Mouse (Mus musculus): ENCODE data around the gene Scd4. TPM values are rescaled to one million over a fixed set of nuclear protein-coding genes. Genes with fewer than 3 reads are reported as not detected.
"Not testable (repeated sequence)": the region's sequence is repeated elsewhere in the genome, so short reads cannot be mapped to it uniquely, and the experiment has no call there.

The Scd4 gene
- polyA plus RNA-seq, 1 experiment from 2014 or later, result not detected

DNA sequence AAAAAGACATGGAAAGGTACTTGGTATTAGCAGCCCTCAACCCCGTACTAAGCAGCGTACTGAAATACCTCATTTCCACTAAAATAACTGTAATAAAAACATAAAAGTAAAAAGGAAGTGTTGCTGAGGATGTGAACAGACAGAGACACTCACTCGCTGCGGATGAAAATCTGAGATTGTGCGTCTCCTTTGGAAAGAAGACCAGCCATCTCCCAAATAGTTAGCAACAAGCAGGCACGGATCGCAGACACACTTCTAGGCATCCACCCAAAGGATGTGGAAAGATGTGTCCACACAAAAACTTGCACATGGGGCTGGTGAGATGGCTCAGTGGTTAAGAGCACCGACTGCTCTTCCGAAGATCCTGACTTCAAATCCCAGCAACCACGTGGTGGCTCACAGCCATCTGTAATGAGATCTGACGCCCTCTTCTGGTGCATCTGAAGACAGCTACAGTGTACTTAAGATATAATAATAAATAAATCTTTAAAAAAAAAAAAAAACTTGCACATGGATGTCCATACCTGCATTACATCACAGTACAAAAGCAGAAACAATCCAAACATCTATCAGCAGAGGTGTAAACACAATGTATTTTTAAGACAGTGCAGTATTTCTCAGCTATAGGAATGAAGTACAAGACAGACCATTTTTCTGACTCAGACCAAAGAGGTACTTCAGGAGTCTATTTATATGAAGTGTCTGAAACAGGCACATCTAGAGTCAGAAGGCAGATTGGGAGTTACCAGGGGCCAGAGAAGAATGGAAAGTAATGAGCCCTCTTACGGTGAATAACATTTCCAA, 23.3 kb upstream of the Scd4 start:
- peaks cover 10% of the 10 kb centered on the region for H3K36me3 ChIP-seq (ENCODE audit: control insufficient read depth, insufficient read depth, low read length)
- no peak overlapping the region for H3K4me2 ChIP-seq (ENCODE audit: low read depth, severe bottlenecking)
- DNase-seq (ENCODE audit: low spot score) (no peak), ATAC-seq (ENCODE audit: insufficient number of reproducible peaks, low FRiP score, low TSS enrichment, low read depth) (no peak)
- WGBS, result 83% methylated on average over 12 of the region's 12 CpGs
- H3K4me1 ChIP-seq (ENCODE audit: control insufficient read depth, insufficient read depth, low read length), result 0 out of 2 replicates have a peak, but pooled peaks cover 4% of the 10 kb centered on the region
- no peak overlapping the region for H3K9ac ChIP-seq (ENCODE audit: low read length)
- no peak overlapping the region for H3K4me3 ChIP-seq (ENCODE audit: low read depth, low read length)
- H3K9me3 ChIP-seq (ENCODE audit: control insufficient read depth, low read length), result no peaks in the 10 kb centered on the region
- H3K27ac ChIP-seq (replicated peaks; ENCODE audit: low read depth, low read length), result no peak overlapping the region
- H3K27me3 ChIP-seq (ENCODE audit: control insufficient read depth, insufficient read depth, low read length), result no peaks in the 10 kb centered on the region

DNA sequence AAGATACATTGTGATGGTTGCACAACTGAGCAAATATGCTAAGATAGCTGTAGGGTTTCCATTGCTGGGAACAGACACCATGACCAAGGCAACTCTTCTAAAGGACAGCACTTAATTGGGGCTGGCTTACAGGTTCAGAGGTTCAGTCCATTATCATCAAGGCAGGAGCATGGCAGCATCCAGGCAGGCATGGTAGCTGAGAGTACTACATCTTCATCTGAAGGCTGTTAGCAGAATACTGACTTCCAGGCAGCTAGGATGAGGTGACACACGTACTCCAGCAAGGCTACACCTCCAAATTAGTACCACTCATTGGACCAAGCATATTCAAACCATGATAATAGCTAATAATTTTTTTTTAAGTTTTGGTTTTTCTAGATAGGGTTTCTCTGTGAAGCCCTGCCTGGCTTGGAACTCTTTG, 22.7 kb upstream of the Scd4 start:
- not testable (repeated sequence) for H3K27ac ChIP-seq (replicated peaks; ENCODE audit: low read depth, low read length); H3K9ac ChIP-seq (ENCODE audit: low read length); ATAC-seq (ENCODE audit: insufficient number of reproducible peaks, low FRiP score, low TSS enrichment, low read depth); H3K4me3 ChIP-seq (ENCODE audit: low read depth, low read length); H3K4me2 ChIP-seq (ENCODE audit: low read depth, severe bottlenecking); H3K27me3 ChIP-seq (ENCODE audit: control insufficient read depth, insufficient read depth, low read length); H3K9me3 ChIP-seq (ENCODE audit: control insufficient read depth, low read length); DNase-seq (ENCODE audit: low spot score); H3K36me3 ChIP-seq (ENCODE audit: control insufficient read depth, insufficient read depth, low read length); H3K4me1 ChIP-seq (ENCODE audit: control insufficient read depth, insufficient read depth, low read length)
- 84% methylated on average over 1 of the region's 1 CpGs for WGBS

DNA sequence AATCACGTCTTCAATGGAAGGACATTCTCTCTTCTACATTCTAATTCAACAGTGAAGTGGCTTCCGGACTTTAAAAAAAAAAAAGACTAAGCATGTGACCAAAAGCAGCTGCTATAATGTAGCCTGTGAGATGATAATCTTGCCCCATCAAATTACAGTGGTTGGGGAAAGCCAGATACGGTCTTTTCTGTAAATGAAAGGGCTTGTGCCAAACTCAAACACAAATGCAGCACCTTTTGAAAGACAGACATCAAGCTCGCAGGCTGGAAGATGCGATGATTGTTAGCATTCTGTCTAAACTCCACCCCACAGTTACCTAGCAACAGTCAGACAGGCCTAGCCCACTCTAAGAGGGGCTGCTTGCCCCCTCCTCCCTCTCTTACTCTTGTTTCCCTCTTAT, 22.1 kb upstream of the Scd4 start:
- Histone ChIP-seq H3K36me3 (ENCODE audit: control insufficient read depth, insufficient read depth, low read length) (peaks cover under 1% of the 10 kb centered on the region; the same call in 1 of the 2 replicates), H3K4me2 (ENCODE audit: low read depth, severe bottlenecking) (no peak overlapping the region), H3K9me3 (ENCODE audit: control insufficient read depth, low read length) (no peaks in the 10 kb centered on the region), H3K9ac (ENCODE audit: low read length) (no peak overlapping the region), H3K4me1 (ENCODE audit: control insufficient read depth, insufficient read depth, low read length) (peaks cover 7% of the 10 kb centered on the region), H3K4me3 (ENCODE audit: low read depth, low read length) (no peak overlapping the region), H3K27ac (replicated peaks; ENCODE audit: low read depth, low read length) (no peak overlapping the region), H3K27me3 (ENCODE audit: control insufficient read depth, insufficient read depth, low read length) (no peaks in the 10 kb centered on the region)
- 64% methylated on average over 5 of the region's 5 CpGs for WGBS
- ATAC-seq (ENCODE audit: insufficient number of reproducible peaks, low FRiP score, low TSS enrichment, low read depth) (no peak), DNase-seq (ENCODE audit: low spot score) (no peak)

DNA sequence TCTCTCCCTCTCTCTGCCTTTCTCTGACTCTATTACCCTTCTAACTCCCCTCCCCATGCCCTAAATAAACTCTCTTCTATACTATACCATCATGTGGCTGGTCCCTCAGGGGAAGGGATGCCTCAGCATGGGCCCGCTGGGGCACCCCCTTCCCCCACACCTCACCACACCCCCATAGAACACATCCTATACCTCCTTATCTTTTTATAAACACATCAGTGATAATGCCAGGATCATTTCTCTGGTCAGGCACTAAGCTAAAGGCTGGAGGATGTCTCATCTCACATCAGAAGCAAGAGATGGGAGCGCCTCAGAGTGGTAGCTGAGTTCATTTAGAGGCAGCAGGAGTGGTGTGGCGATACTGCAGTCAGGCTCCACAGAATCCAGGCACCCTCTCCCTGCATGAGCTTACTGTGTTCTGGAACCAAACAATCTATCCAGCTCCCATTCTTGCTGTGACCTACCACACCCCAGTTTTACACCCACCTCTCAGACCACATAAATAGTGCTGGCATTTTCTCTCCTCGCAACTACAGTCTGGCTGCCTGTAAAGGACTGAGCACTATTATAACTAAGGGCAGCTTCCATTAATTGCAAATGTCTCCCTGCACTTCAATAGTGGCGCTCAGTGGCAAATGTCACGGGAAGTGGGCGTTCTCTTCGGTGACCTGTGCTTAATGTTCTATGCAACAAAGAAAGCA, 21.4 kb upstream of the Scd4 start:
- no peak for ATAC-seq (ENCODE audit: insufficient number of reproducible peaks, low FRiP score, low TSS enrichment, low read depth)
- no peak overlapping the region for H3K9ac ChIP-seq (ENCODE audit: low read length)
- WGBS, result 79% methylated on average over 8 of the region's 8 CpGs

DNA sequence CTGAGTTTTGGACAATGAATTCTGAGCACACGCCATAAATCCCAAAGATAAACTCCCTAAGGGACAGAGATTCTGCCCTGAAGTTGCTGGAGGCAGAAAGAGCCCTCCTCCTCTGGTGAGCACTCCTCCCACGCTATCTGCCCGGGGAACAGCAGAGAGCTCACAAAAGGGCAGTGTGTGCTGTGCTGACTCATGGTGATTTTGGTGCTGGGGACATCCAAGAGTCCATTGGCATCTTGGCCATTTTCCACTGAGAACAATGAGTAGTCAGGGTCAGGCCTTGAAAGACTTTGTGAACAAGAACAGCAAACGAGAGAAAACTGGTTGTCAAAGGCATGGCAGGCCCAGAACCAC, 20.9 kb upstream of the Scd4 start:
- Histone ChIP-seq H3K9ac (ENCODE audit: low read length) (no peak overlapping the region), H3K9me3 (ENCODE audit: control insufficient read depth, low read length) (no peaks in the 10 kb centered on the region), H3K4me2 (ENCODE audit: low read depth, severe bottlenecking) (no peak overlapping the region), H3K4me1 (ENCODE audit: control insufficient read depth, insufficient read depth, low read length) (peaks cover 10% of the 10 kb centered on the region), H3K27me3 (ENCODE audit: control insufficient read depth, insufficient read depth, low read length) (no peaks in the 10 kb centered on the region), H3K36me3 (ENCODE audit: control insufficient read depth, insufficient read depth, low read length) (no peaks in the 10 kb centered on the region), H3K27ac (replicated peaks; ENCODE audit: low read depth, low read length) (0 out of 2 replicates have a peak overlapping the region, but pooled peaks have one; percentile 45), H3K4me3 (ENCODE audit: low read depth, low read length) (no peak overlapping the region)
- 63% methylated on average over 4 of the region's 4 CpGs for WGBS
- ATAC-seq (ENCODE audit: insufficient number of reproducible peaks, low FRiP score, low TSS enrichment, low read depth), result no peak
- no peak for DNase-seq (ENCODE audit: low spot score)

More for the DNA sequence above, 21.4 kb upstream of the Scd4 start:
- Histone ChIP-seq H3K4me1 (ENCODE audit: control insufficient read depth, insufficient read depth, low read length) (peaks cover 7% of the 10 kb centered on the region), H3K4me3 (ENCODE audit: low read depth, low read length) (no peak overlapping the region), H3K27ac (replicated peaks; ENCODE audit: low read depth, low read length) (0 out of 2 replicates have a peak overlapping the region, but pooled peaks have one; percentile 45), H3K9me3 (ENCODE audit: control insufficient read depth, low read length) (no peaks in the 10 kb centered on the region), H3K27me3 (ENCODE audit: control insufficient read depth, insufficient read depth, low read length) (no peaks in the 10 kb centered on the region), H3K36me3 (ENCODE audit: control insufficient read depth, insufficient read depth, low read length) (no peaks in the 10 kb centered on the region), H3K4me2 (ENCODE audit: low read depth, severe bottlenecking) (no peak overlapping the region)
- no peak for DNase-seq (ENCODE audit: low spot score)

DNA sequence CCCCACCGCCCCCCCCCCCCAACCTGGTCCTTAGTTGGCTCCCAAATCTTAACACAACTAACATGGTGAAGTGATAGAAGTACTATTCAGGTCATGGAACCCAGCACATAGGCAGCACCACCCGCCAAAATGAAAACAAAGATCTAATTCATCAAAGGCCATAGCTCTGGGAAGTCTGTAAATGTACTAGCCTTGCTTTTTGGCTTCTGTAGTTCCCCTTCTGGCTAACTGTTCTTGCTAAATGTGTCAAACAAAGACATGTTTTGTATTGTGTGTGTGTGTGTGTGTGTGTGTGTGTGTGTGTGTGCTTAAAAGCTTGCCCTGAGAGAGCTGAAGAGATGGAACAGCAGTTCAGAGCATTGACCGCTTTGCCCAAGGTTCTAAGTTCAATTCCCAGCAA, 19.8 kb upstream of the Scd4 start:
- H3K9ac ChIP-seq (ENCODE audit: low read length), result no peak overlapping the region
- no peaks in the 10 kb centered on the region for H3K27me3 ChIP-seq (ENCODE audit: control insufficient read depth, insufficient read depth, low read length)
- no peaks in the 10 kb centered on the region for H3K36me3 ChIP-seq (ENCODE audit: control insufficient read depth, insufficient read depth, low read length)
- no peak overlapping the region for H3K4me3 ChIP-seq (ENCODE audit: low read depth, low read length)
- ATAC-seq (ENCODE audit: insufficient number of reproducible peaks, low FRiP score, low TSS enrichment, low read depth) (no peak), DNase-seq (ENCODE audit: low spot score) (no peak)
- no peaks in the 10 kb centered on the region for H3K9me3 ChIP-seq (ENCODE audit: control insufficient read depth, low read length)
- H3K27ac ChIP-seq (replicated peaks; ENCODE audit: low read depth, low read length), result no peak overlapping the region
- WGBS, result 89% methylated on average over 3 of the region's 3 CpGs
- H3K4me1 ChIP-seq (ENCODE audit: control insufficient read depth, insufficient read depth, low read length), result peaks cover 11% of the 10 kb centered on the region
- no peak overlapping the region for H3K4me2 ChIP-seq (ENCODE audit: low read depth, severe bottlenecking)

DNA sequence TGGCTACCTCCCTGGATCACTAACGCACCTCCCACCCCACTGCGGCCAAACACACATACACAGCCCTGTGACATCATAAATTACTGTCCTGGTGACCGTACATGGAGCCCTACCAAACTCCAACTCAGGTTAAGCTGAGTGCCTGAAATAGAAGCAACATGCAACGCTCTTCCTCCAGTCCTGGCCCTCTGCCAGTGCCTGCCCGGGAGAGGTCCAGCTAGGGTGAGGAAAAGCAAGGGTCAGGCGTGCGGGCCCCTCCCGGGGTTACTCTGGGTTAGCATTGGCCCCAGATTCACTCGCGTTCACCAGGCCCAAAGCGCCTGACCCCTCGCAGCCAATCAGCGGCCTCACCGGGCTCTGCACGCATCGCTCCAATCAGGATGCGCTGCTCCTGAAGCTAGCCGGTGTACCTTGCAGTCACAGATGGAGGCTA, 18.5 kb upstream of the Scd4 start:
- WGBS, result 2% methylated on average over 18 of the region's 18 CpGs
- Histone ChIP-seq H3K27me3 (ENCODE audit: control insufficient read depth, insufficient read depth, low read length) (no peaks in the 10 kb centered on the region), H3K9me3 (ENCODE audit: control insufficient read depth, low read length) (no peaks in the 10 kb centered on the region), H3K36me3 (ENCODE audit: control insufficient read depth, insufficient read depth, low read length) (no peaks in the 10 kb centered on the region), H3K4me2 (ENCODE audit: low read depth, severe bottlenecking) (peak overlapping the region; percentile 69), H3K27ac (replicated peaks; ENCODE audit: low read depth, low read length) (peak overlapping the region; percentile 16; the same call in 1 of the 2 replicates), H3K4me1 (ENCODE audit: control insufficient read depth, insufficient read depth, low read length) (peaks cover 11% of the 10 kb centered on the region), H3K9ac (ENCODE audit: low read length) (peak overlapping the region; percentile 38; the same call in 1 of the 2 replicates), H3K4me3 (ENCODE audit: low read depth, low read length) (peak overlapping the region; percentile 46)
- DNase-seq (ENCODE audit: low spot score) (peak; percentile 87), ATAC-seq (ENCODE audit: insufficient number of reproducible peaks, low FRiP score, low TSS enrichment, low read depth) (peak; percentile 90)

DNA sequence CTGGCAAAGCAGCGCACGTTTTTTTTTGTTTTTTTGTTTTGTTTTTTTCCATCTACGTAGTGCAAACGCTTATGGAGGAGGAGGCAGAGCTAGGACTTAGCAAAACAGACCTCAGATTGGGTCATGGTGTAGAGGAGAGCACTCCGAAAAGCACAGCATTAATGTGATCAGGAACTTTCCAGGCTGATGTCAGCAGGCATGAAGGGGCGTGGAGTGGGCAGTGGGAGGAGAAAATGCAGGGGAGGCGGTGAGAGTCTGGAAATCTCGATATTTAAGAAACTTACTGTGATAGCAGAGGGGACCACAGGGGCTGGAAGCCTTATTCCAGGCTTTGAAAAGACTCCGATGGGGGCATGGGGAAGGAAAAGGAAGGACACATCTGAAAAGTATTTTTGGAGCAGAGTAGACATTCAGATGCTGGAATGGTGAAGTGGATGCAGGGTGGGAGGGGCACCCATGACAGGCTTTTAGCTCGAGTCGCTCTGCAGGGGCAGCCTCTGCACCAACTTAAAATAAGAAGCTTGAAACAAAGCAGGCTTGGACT, 17.9 kb upstream of the Scd4 start:
- DNase-seq (ENCODE audit: low spot score) (peak; percentile 63), ATAC-seq (ENCODE audit: insufficient number of reproducible peaks, low FRiP score, low TSS enrichment, low read depth) (peak; percentile 75; the same call in 1 of the 2 replicates)
- H3K36me3 ChIP-seq (ENCODE audit: control insufficient read depth, insufficient read depth, low read length), result no peaks in the 10 kb centered on the region
- peak overlapping the region; percentile 69 for H3K4me2 ChIP-seq (ENCODE audit: low read depth, severe bottlenecking)
- WGBS, result 2% methylated on average over 11 of the region's 11 CpGs
- peaks cover 11% of the 10 kb centered on the region for H3K4me1 ChIP-seq (ENCODE audit: control insufficient read depth, insufficient read depth, low read length)
- no peaks in the 10 kb centered on the region for H3K9me3 ChIP-seq (ENCODE audit: control insufficient read depth, low read length)
- no peaks in the 10 kb centered on the region for H3K27me3 ChIP-seq (ENCODE audit: control insufficient read depth, insufficient read depth, low read length)
- peak overlapping the region; percentile 38; the same call in 1 of the 2 replicates for H3K9ac ChIP-seq (ENCODE audit: low read length)
- H3K27ac ChIP-seq (replicated peaks; ENCODE audit: low read depth, low read length), result peak overlapping the region; percentile 36; the same call in 1 of the 2 replicates
- peak overlapping the region; percentile 46 for H3K4me3 ChIP-seq (ENCODE audit: low read depth, low read length)

All from limb, embryonic 11.5 days (tissue).